Mouse (Mus musculus) spleen, adult 18-20 months (tissue): ENCODE data around the gene Specc1.

Experiments used
- DNase-seq, 2 experiments: peaks; one replicate each; pipeline ENCODE4 v3.0.0; 2022; ENCODE audit warnings: mixed read lengths in 2 of 2

The Specc1 gene

GRCm38 (mm10) chr11:62187074-62187473 lies 230.5 kb downstream of the Specc1 start:
- no peak for DNase-seq

GRCm38 (mm10) chr11:62192050-62192449 lies 235.5 kb downstream of the Specc1 start:
- no peak for DNase-seq

- DNase-seq = no peak
Observed at GRCm38 (mm10) chr11:62193116-62193515, 236.6 kb downstream of the Specc1 start.

- DNase-seq = no peak
Observed at GRCm38 (mm10) chr11:62194217-62194616, 237.7 kb downstream of the Specc1 start.

- DNase-seq = no peak
Observed at GRCm38 (mm10) chr11:62200901-62201512, 244.4 kb downstream of the Specc1 start.

- no peak for DNase-seq
Observed at GRCm38 (mm10) chr11:62202645-62203044, 246.1 kb downstream of the Specc1 start.

- no peak for DNase-seq
Observed at GRCm38 (mm10) chr11:62209111-62209510, 252.5 kb downstream of the Specc1 start.

GRCm38 (mm10) chr11:62209891-62210290 lies 253.3 kb downstream of the Specc1 start:
- DNase-seq = no peak

- no peak for DNase-seq
Observed at GRCm38 (mm10) chr11:62213384-62213989, 256.9 kb downstream of the Specc1 start.

- DNase-seq = no peak
Observed at GRCm38 (mm10) chr11:62215107-62215506, 258.5 kb downstream of the Specc1 start.

- DNase-seq = no peak
Observed at GRCm38 (mm10) chr11:62217751-62218150, 261.2 kb downstream of the Specc1 start.

GRCm38 (mm10) chr11:62220756-62221510 lies 264.4 kb downstream of the Specc1 start:
- DNase-seq = no peak

GRCm38 (mm10) chr11:62223416-62223815 lies 266.9 kb downstream of the Specc1 start:
- no peak for DNase-seq

GRCm38 (mm10) chr11:62223962-62224361 lies 267.4 kb downstream of the Specc1 start:
- no peak for DNase-seq

GRCm38 (mm10) chr11:62224797-62225196 lies 268.2 kb downstream of the Specc1 start:
- DNase-seq = no peak

- no peak for DNase-seq
Observed at GRCm38 (mm10) chr11:62240631-62241261, 284.2 kb downstream of the Specc1 start.

- DNase-seq = no peak
Observed at GRCm38 (mm10) chr11:62243871-62244270, 287.3 kb downstream of the Specc1 start.

- no peak for DNase-seq
Observed at GRCm38 (mm10) chr11:62244471-62244870, 287.9 kb downstream of the Specc1 start.

GRCm38 (mm10) chr11:62247759-62248400 lies 291.3 kb downstream of the Specc1 start:
- DNase-seq = no peak

GRCm38 (mm10) chr11:62248401-62249244 lies 292.1 kb downstream of the Specc1 start, which contains the start of gene Adora2b:
TSS of gene Adora2b (plus strand) at chr11:62248984.
- DNase-seq = peak in 1 of 2 experiments; percentile 51

- DNase-seq = peak in 1 of 2 experiments; percentile 16
Observed at GRCm38 (mm10) chr11:62249266-62250037, 292.9 kb downstream of the Specc1 start.
